Mouse (Mus musculus): ENCODE data around the gene Smok2b. TPM values are rescaled to one million over a fixed set of nuclear protein-coding genes. Genes with fewer than 3 reads are reported as not detected.
"Not testable (repeated sequence)": the region's sequence is repeated elsewhere in the genome, so short reads cannot be mapped to it uniquely, and the experiment has no call there.

The Smok2b gene
- not detected for total RNA-seq (2021)
- long read RNA-seq, experiment 1 = 0 reads
- long read RNA-seq, experiment 2 = 0 reads

GRCm38 (mm10) chr17:13229957-13230356 lies at the start of gene Smok2b:
TSS of gene Smok2b (plus strand) at chr17:13230257.
- DNase-seq (ENCODE audit: extremely low spot score in 1 of 2, low spot score in 2 of 2); intact Hi-C loops (cut with DNase I); H3K27ac ChIP-seq; H3K4me3 ChIP-seq: not testable (repeated sequence)

GRCm38 (mm10) chr17:13180491-13180890 lies 49.6 kb upstream of the Smok2b start:
- H3K4me3 ChIP-seq; H3K27ac ChIP-seq; DNase-seq (ENCODE audit: extremely low spot score in 1 of 2, low spot score in 2 of 2); intact Hi-C loops (cut with DNase I): not testable (repeated sequence)

DNA sequence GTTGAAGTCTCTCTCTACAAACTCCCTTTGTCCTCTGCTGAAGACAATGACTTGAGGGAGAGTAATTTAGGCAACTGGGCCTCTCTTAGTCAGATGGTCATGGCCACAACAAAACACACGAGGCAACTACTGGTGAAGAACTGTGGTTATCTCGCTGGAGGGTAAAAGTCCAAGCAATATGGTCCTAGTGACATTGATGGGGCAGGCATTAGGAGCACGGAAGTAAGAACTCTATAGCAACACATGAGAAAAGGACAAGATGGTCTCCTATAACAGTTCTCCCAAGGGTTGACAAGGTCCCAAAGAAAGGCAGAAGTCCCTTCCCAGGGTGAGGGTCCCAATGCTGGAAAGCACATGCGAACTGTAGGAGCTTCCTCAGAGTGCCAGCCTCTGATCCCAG lies 47.3 kb upstream of the Smok2b start:
- DNase-seq (ENCODE audit: extremely low spot score in 1 of 2, low spot score in 2 of 2); H3K27ac ChIP-seq; H3K4me3 ChIP-seq; intact Hi-C loops (cut with DNase I): not testable (repeated sequence)

GRCm38 (mm10) chr17:13184514-13184913 lies 45.5 kb upstream of the Smok2b start:
- DNase-seq (ENCODE audit: extremely low spot score in 1 of 2, low spot score in 2 of 2); intact Hi-C loops (cut with DNase I); H3K27ac ChIP-seq; H3K4me3 ChIP-seq: not testable (repeated sequence)

GRCm38 (mm10) chr17:13186541-13186940 lies 43.5 kb upstream of the Smok2b start:
- DNase-seq (ENCODE audit: extremely low spot score in 1 of 2, low spot score in 2 of 2); intact Hi-C loops (cut with DNase I); H3K4me3 ChIP-seq; H3K27ac ChIP-seq: not testable (repeated sequence)

DNA sequence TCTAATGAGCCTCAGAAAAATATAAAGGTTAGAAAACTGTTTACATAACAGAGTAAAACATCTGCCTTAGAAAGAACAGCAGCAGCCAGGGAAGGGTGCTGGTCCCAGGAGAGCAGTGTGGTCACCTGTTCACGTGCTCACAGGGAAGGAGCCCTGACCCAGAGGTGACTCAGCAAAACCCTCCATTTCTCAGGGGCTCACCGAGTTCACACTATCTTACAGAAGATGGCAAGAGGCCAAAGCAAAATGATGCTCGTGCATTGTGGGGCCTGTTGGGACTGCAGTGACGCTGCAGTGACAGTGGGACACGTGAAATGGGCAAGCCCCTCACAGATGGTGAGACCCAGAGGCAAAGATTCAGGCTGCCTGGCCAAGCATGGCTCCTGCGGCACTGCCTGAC lies 42.4 kb upstream of the Smok2b start:
- H3K27ac ChIP-seq = peak overlapping the region; percentile 59
- DNase-seq (ENCODE audit: extremely low spot score in 1 of 2, low spot score in 2 of 2) = peak in 1 of 2 experiments; percentile 32
- H3K4me3 ChIP-seq; intact Hi-C loops (cut with DNase I): not testable (repeated sequence)

- H3K4me3 ChIP-seq; DNase-seq (ENCODE audit: extremely low spot score in 1 of 2, low spot score in 2 of 2); H3K27ac ChIP-seq; intact Hi-C loops (cut with DNase I): not testable (repeated sequence)
These were observed 41.2 kb upstream of the Smok2b start for GRCm38 (mm10) chr17:13188846-13189245.

DNA sequence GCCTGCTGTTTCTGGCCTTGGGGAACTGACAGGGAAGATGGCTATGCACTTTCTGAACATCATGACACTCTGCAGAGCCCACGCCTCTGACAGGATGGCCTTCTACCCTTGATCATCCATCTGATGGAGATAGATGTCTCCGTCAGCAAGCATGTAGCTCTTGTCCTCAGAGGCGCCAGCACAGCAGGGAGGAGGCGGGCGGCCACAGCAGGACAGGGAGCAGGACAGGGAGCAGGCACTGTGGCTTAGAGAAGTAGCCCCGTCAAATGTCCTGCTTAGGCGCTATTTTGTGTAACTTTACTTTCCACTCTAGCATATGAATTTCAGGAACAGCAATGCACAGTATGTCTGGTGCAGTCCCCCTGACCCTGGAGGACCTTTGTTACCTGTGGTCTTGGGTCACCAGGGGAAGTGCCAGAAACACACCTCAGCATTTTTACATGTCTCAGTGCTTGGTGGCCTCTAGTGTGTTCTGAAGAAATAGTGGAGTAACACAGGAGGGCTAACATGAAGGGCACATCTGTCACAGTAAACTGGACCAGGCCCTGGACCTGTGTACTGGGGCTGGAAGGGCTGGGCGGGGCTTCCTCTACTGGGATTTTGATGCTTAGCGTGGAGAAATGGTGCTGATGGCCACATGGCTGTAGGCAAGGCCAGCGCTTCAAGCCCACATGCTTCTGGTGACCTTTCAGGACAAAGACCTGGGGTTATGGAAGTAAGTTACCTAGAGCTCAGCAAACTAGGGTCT lies 39.0 kb upstream of the Smok2b start:
- H3K27ac ChIP-seq; DNase-seq (ENCODE audit: extremely low spot score in 1 of 2, low spot score in 2 of 2); intact Hi-C loops (cut with DNase I); H3K4me3 ChIP-seq: not testable (repeated sequence)

GRCm38 (mm10) chr17:13196486-13196885 lies 33.6 kb upstream of the Smok2b start:
- H3K4me3 ChIP-seq; DNase-seq (ENCODE audit: extremely low spot score in 1 of 2, low spot score in 2 of 2); H3K27ac ChIP-seq; intact Hi-C loops (cut with DNase I): not testable (repeated sequence)

- H3K4me3 ChIP-seq; H3K27ac ChIP-seq; intact Hi-C loops (cut with DNase I); DNase-seq (ENCODE audit: extremely low spot score in 1 of 2, low spot score in 2 of 2): not testable (repeated sequence)
These were observed 31.2 kb upstream of the Smok2b start for GRCm38 (mm10) chr17:13198812-13199211.

- intact Hi-C loops (cut with DNase I) = not testable (repeated sequence)
These were observed 30.1 kb upstream of the Smok2b start for GRCm38 (mm10) chr17:13199880-13200409.

DNA sequence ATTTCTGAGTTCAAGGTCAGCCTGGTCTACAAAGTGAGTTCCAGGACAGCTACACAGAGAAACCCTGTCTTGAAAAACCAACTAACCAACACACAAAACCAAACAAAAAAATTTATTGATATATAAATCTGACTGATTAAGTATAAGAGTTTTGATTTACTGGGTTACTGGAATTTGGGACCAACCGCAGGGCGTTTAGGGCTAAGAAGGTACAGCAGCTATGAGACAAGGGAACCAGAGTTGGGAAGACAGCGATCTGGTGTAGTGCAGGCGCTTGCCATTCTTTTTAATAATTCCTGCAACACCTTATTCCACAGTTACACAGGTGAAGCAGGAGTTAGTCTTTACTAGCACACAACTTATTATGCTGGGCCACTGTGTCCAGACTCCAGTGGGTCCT lies 28.5 kb upstream of the Smok2b start:
- H3K27ac ChIP-seq; DNase-seq (ENCODE audit: extremely low spot score in 1 of 2, low spot score in 2 of 2); intact Hi-C loops (cut with DNase I); H3K4me3 ChIP-seq: not testable (repeated sequence)

More at GRCm38 (mm10) chr17:13199880-13200409, 30.1 kb upstream of the Smok2b start:
- not testable (repeated sequence) for H3K4me3 ChIP-seq; H3K27ac ChIP-seq; DNase-seq (ENCODE audit: extremely low spot score in 1 of 2, low spot score in 2 of 2)

DNA sequence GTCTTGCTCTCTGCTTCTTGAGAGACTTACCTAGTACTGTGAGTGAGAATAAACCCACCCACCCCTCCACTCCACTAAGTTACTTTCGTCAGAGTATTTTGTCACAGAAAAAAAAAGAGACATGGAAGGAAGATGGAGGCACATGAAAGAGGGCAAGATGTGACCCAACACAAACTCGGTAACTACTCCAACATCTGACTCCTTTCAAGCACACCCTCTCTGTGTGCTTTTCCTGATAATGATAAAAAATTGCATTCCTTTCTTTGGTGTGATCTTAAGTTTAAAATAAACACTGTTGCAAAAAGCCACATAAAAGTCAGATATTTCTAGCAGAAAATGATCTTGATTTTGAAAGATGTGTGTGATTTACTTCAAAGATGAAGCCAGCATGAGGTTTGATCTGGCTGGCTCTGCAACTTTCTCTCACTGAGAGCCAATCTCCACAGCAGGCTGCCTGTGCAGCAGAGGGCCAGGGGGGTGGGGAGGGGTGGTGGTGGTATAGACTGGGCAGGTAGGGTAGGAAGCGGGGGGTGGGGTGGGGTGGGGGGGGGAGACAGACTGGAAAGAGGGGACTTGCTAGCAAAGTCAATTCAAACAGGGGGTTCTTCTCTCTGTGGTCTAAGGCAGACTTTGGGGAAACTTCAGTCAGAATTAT lies 27.5 kb upstream of the Smok2b start:
- DNase-seq (ENCODE audit: extremely low spot score in 1 of 2, low spot score in 2 of 2); H3K4me3 ChIP-seq; intact Hi-C loops (cut with DNase I); H3K27ac ChIP-seq: not testable (repeated sequence)

GRCm38 (mm10) chr17:13205247-13205646 lies 24.8 kb upstream of the Smok2b start:
- intact Hi-C loops (cut with DNase I); H3K4me3 ChIP-seq; DNase-seq (ENCODE audit: extremely low spot score in 1 of 2, low spot score in 2 of 2); H3K27ac ChIP-seq: not testable (repeated sequence)

Data from left cerebral cortex, adult 2 months (tissue).